Mouse (Mus musculus): ENCODE results near the gene Metap1. TPM values are rescaled to one million over a fixed set of nuclear protein-coding genes. Genes with fewer than 3 reads are reported as not detected.

Gene Metap1
- polyA plus RNA-seq, 1 experiment from 2014 or later, result 60.9 TPM

- 80% methylated on average over 1 of the region's 1 CpGs for WGBS
- no peak for ATAC-seq (ENCODE audit: insufficient read depth)
Measured at GRCm38 (mm10) chr3:138409585-138409984, 79.7 kb downstream of the Metap1 start.

More at GRCm38 (mm10) chr3:138409585-138409984, 79.7 kb downstream of the Metap1 start:
- Histone ChIP-seq H3K9me3 (ENCODE audit: low read depth, low read length) (no peaks in the 10 kb centered on the region), H3K4me1 (ENCODE audit: insufficient read depth) (no peaks in the 10 kb centered on the region), H3K27me3 (ENCODE audit: insufficient read depth, low read length) (no peaks in the 10 kb centered on the region), H3K27ac (ENCODE audit: low read depth) (no peak overlapping the region), H3K4me3 (ENCODE audit: low read depth, low read length) (no peak overlapping the region), H3K9ac (no peak overlapping the region), H3K4me2 (no peak overlapping the region), H3K36me3 (ENCODE audit: insufficient read depth) (no peaks in the 10 kb centered on the region)
- TF ChIP-seq CTCF (IDR thresholded peaks at IDR 0.05; ENCODE audit: low read depth), result no peak
- DNase-seq, result no peak

MicroRNA genes within 50 kb of the gene (microRNA counts, 519-probe panel; counts per million panel counts)
- microRNA mmu-miR-1956, result 632 counts per million, percentile 2 among the panel's probes with 10 or more counts

Small RNAs within 50 kb of the gene (microRNA-seq; reads per million reads assigned to microRNA genes)
- not detected for gene Mir1956 (ENCODE audit: borderline number of aligned reads)

Other genes with a start within 250 kb of the Metap1 start
- 883 and 968 TPM in 2 replicates for gene Adh1, start 228.5 kb downstream of the Metap1 start, polyA plus RNA-seq (2014; fragmentation: Nextera tagmentation; extraction: Ambion mirVana)
- 0.14 and 0.62 TPM in 2 replicates for gene Adh6a, start 176.2 kb downstream of the Metap1 start, polyA plus RNA-seq (2014; fragmentation: Nextera tagmentation; extraction: Ambion mirVana)
- gene Adh6b, start 147.7 kb downstream of the Metap1 start, polyA plus RNA-seq (2014; fragmentation: Nextera tagmentation; extraction: Ambion mirVana), result 0.30 TPM in 1 of 2 replicates, not detected in the other
- gene Adh4, start 74.0 kb downstream of the Metap1 start, polyA plus RNA-seq (2014; fragmentation: Nextera tagmentation; extraction: Ambion mirVana), result not detected in 2 replicates
- gene Adh5, start 46.4 kb downstream of the Metap1 start, polyA plus RNA-seq (2014; fragmentation: Nextera tagmentation; extraction: Ambion mirVana), result 274 and 275 TPM in 2 replicates
- gene Eif4e, start 36.7 kb upstream of the Metap1 start, polyA plus RNA-seq (2014; fragmentation: Nextera tagmentation; extraction: Ambion mirVana), result 405 and 425 TPM in 2 replicates

Data from lung, embryonic 14.5 days (tissue).